Mouse (Mus musculus) CH12.LX (cell line): Measurements from ENCODE around the gene Pbx3. TPM values are rescaled to one million over a fixed set of nuclear protein-coding genes. Genes with fewer than 3 reads are reported as not detected.

Experiments
- DNase-seq: peaks from one replicate; pipeline ENCODE4 v3.0.0-alpha.2; 2013; ENCODE audit errors: extremely low read depth
- H3K27ac ChIP-seq: 2 replicates; pipeline ENCODE4 v1.5.1; 2012; ENCODE audit warnings: low read depth, mild to moderate bottlenecking, control low read depth, moderate library complexity; ENCODE audit not compliant: insufficient read depth
- H3K27me3 ChIP-seq: replicated peaks from 2 replicates; pipeline ENCODE3; 2012; ENCODE audit warnings: inconsistent platforms
- H3K36me3 ChIP-seq, 2 experiments: replicated peaks in 1 of 2; 2 replicates each; pipeline versions ENCODE3 to v1.6.1; 2012; ENCODE audit warnings: inconsistent platforms in 1 of 2, low read length in 1 of 2, mild to moderate bottlenecking in 1 of 2, mixed read lengths in 1 of 2, moderate library complexity in 1 of 2; ENCODE audit not compliant: control insufficient read depth in 1 of 2, insufficient read depth in 1 of 2
- H3K4me1 ChIP-seq, 2 experiments: 2 replicates each; pipeline ENCODE4 v1.6.1; 2012; ENCODE audit warnings: inconsistent platforms in 1 of 2, moderate library complexity in 1 of 2; ENCODE audit not compliant: insufficient read depth in 2 of 2, control insufficient read depth in 1 of 2
- H3K4me2 ChIP-seq: 2 replicates; pipeline ENCODE4 v1.6.1; 2012; ENCODE audit warnings: low read depth, mild to moderate bottlenecking, control low read depth; ENCODE audit not compliant: poor library complexity, insufficient read depth, severe bottlenecking
- H3K4me3 ChIP-seq, 3 experiments: fragments of 150-350 bp in 1 of 3; sonication (generic) in 1 of 3; replicated peaks in 1 of 3; 2 replicates each; pipeline versions ENCODE3 to v1.5.1; 2011 to 2012; ENCODE audit warnings: low read depth in 2 of 3, low read length in 2 of 3, mild to moderate bottlenecking in 2 of 3, moderate library complexity in 2 of 3, control low read depth in 1 of 3, improper control_type of control experiment in 1 of 3, inconsistent platforms in 1 of 3, mixed read lengths in 1 of 3; ENCODE audit not compliant: poor library complexity in 1 of 3
- H3K79me2 ChIP-seq: replicated peaks from 2 replicates; pipeline ENCODE4 v1.6.1; 2012; ENCODE audit warnings: mild to moderate bottlenecking, moderate library complexity; ENCODE audit not compliant: control insufficient read depth, poor library complexity, insufficient read depth, severe bottlenecking; ENCODE audit errors: extremely low read depth
- H3K9ac ChIP-seq: 2 replicates; pipeline ENCODE4 v1.6.1; 2012; ENCODE audit warnings: low read depth, mild to moderate bottlenecking, control low read depth, moderate library complexity; ENCODE audit not compliant: insufficient read depth
- H3K9me3 ChIP-seq: replicated peaks from 2 replicates; pipeline ENCODE3; 2012; ENCODE audit warnings: low read length, inconsistent platforms, mixed read lengths
- CHD1 ChIP-seq: IDR thresholded peaks from 2 replicates; pipeline ENCODE4 v1.6.1; 2012; ENCODE audit warnings: low read depth, low read length, improper control_type of control experiment, inconsistent platforms
- CHD2 ChIP-seq: IDR thresholded peaks from 2 replicates; pipeline ENCODE4 v1.6.1; 2011; ENCODE audit warnings: low read length, improper control_type of control experiment
- CTCF ChIP-seq, 2 experiments: IDR thresholded peaks in 1 of 2; conservative IDR thresholded peaks in 1 of 2; 2 replicates each; pipeline ENCODE4 v1.5.1; 2011 to 2012; ENCODE audit warnings: low read depth in 2 of 2, low read length in 2 of 2, improper control_type of control experiment in 1 of 2, inconsistent platforms in 1 of 2, mild to moderate bottlenecking in 1 of 2, moderate library complexity in 1 of 2
- GABPA ChIP-seq: IDR thresholded peaks from 2 replicates; pipeline ENCODE4 v1.6.1; 2012; ENCODE audit warnings: low read depth, low read length, improper control_type of control experiment, inconsistent platforms; ENCODE audit not compliant: insufficient replicate concordance
- HCFC1 ChIP-seq: IDR thresholded peaks from 2 replicates; pipeline ENCODE4 v1.6.1; 2012; ENCODE audit warnings: low read depth, mild to moderate bottlenecking, inconsistent platforms, low read length, improper control_type of control experiment
- IRF4 ChIP-seq: IDR thresholded peaks from 2 replicates; pipeline ENCODE4 v1.6.1; 2014; ENCODE audit warnings: low read depth, mild to moderate bottlenecking, inconsistent platforms, low read length, improper control_type of control experiment
- KAT2A ChIP-seq: IDR thresholded peaks from 2 replicates; pipeline ENCODE4 v1.6.1; 2012; ENCODE audit warnings: low read length, improper control_type of control experiment, inconsistent platforms; ENCODE audit not compliant: insufficient replicate concordance
- MAFK ChIP-seq: IDR thresholded peaks from 2 replicates; pipeline ENCODE4 v1.6.1; 2011; ENCODE audit warnings: low read length, improper control_type of control experiment; ENCODE audit not compliant: insufficient replicate concordance
- MAX ChIP-seq: IDR thresholded peaks from 2 replicates; pipeline ENCODE4 v1.6.1; 2011; ENCODE audit warnings: low read length, improper control_type of control experiment
- MAZ ChIP-seq: IDR thresholded peaks from 2 replicates; pipeline ENCODE4 v1.6.1; 2012; ENCODE audit warnings: low read depth, mild to moderate bottlenecking, inconsistent platforms, low read length, improper control_type of control experiment, moderate library complexity
- NELFE ChIP-seq: IDR thresholded peaks from 2 replicates; pipeline ENCODE4 v1.6.1; 2011; ENCODE audit warnings: low read depth, low read length, improper control_type of control experiment
- NRF1 ChIP-seq: IDR thresholded peaks from 2 replicates; pipeline ENCODE4 v1.6.1; 2014; ENCODE audit warnings: low read depth, mild to moderate bottlenecking, inconsistent platforms, low read length, improper control_type of control experiment, moderate library complexity
- PAX5 ChIP-seq: IDR thresholded peaks from 2 replicates; pipeline ENCODE4 v1.6.1; 2012; ENCODE audit warnings: low read length, inconsistent platforms, mixed read lengths
- RAD21 ChIP-seq: IDR thresholded peaks from 2 replicates; pipeline ENCODE4 v1.6.1; 2011; ENCODE audit warnings: low read depth, mild to moderate bottlenecking, low read length, improper control_type of control experiment, moderate library complexity
- RCOR1 ChIP-seq: conservative IDR thresholded peaks from 2 replicates; pipeline ENCODE4 v1.6.1; 2012; ENCODE audit warnings: low read depth, mild to moderate bottlenecking, inconsistent platforms, low read length, improper control_type of control experiment
- SMC3 ChIP-seq: IDR thresholded peaks from 2 replicates; pipeline ENCODE4 v1.6.1; 2011; ENCODE audit warnings: low read depth, low read length, improper control_type of control experiment
- TBP ChIP-seq: conservative IDR thresholded peaks from 2 replicates; pipeline ENCODE4 v1.6.1; 2011; ENCODE audit warnings: low read depth, low read length, improper control_type of control experiment
- TCF12 ChIP-seq: IDR thresholded peaks from 2 replicates; pipeline ENCODE4 v1.6.1; 2014; ENCODE audit warnings: low read depth, mild to moderate bottlenecking, inconsistent platforms, low read length, improper control_type of control experiment
- UBTF ChIP-seq: IDR thresholded peaks from 2 replicates; pipeline ENCODE4 v1.6.1; 2012; ENCODE audit warnings: low read depth, mild to moderate bottlenecking, inconsistent platforms, low read length, improper control_type of control experiment, moderate library complexity
- USF1 ChIP-seq: IDR thresholded peaks from 2 replicates; pipeline ENCODE4 v1.6.1; 2014; ENCODE audit warnings: low read depth, mild to moderate bottlenecking, inconsistent platforms, low read length, improper control_type of control experiment
- USF2 ChIP-seq: conservative IDR thresholded peaks from 2 replicates; pipeline ENCODE4 v1.6.1; 2011; ENCODE audit warnings: low read depth, low read length, improper control_type of control experiment
- ZC3H11A ChIP-seq: IDR thresholded peaks from 2 replicates; pipeline ENCODE4 v1.6.1; 2012; ENCODE audit warnings: low read depth, mild to moderate bottlenecking, inconsistent platforms, low read length, improper control_type of control experiment
- ZKSCAN1 ChIP-seq: IDR thresholded peaks from 2 replicates; pipeline ENCODE4 v1.6.1; 2012; ENCODE audit warnings: low read depth, inconsistent platforms, low read length, improper control_type of control experiment, borderline replicate concordance
- ZMIZ1 ChIP-seq: IDR thresholded peaks from 2 replicates; pipeline ENCODE4 v1.6.1; 2012; ENCODE audit warnings: low read depth, mild to moderate bottlenecking, inconsistent platforms, low read length, improper control_type of control experiment
- dilution Hi-C: fragments of 300-500 bp; cut with MboI; formaldehyde crosslinking; loops from 2 replicates; pipeline ENCODE4 v1.14.3; 2020; ENCODE audit warnings: low sequenced_read_pairs; ENCODE audit not compliant: extremely low pct_unique_long_range_greater_than_20kb, extremely low pct_ligation_motif_present
- in situ Hi-C: fragments of 300-500 bp; cut with MboI; formaldehyde crosslinking; loops from 3 replicates; pipeline ENCODE4 v1.14.3; 2019; ENCODE audit warnings: low sequenced_read_pairs, low pct_ligation_motif_present, low pct_unique_long_range_greater_than_20kb, mixed read lengths
- polyA plus RNA-seq: library from polyadenylated mRNA; unstranded; fragments of >175 nt; gene quantifications from 2 replicates; pipeline ENCODE4 v1.2.1, GENCODE M21; 2012; ENCODE audit warnings: low read depth; ENCODE audit not compliant: insufficient read length
- total RNA-seq, 2 experiments: library from RNA; depleted of rRNA; stranded (reverse); fragments of 300-350 nt in 1 of 2; fragments of >200 nt in 1 of 2; gene quantifications; 2 replicates each; pipeline ENCODE4 v1.2.3; 2012 to 2014

The Pbx3 gene
- total and polyA plus RNA-seq, 3 experiments: 3.8 to 8.1 (median 5.9) TPM

DNA sequence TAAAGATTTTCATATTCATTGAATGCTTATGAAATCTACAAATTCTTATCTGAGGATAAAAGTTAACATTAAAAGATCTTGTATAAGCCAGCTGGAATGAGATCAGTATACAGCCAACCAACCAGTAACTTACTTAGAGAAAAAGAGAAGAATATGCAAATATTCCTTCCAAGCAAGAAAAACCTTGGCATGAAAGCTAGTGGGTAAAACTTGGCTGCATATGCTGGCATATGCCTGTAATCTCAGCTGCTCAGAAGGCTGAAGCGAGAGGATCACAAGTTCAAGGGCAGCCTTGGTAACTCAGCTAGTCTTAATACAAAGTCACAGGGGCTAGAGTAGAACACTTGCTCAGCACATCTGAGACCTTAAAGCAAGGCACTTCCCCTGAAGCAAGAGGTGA lies 153.8 kb downstream of the Pbx3 start:
- dilution Hi-C loops: no loop called here
- no peak overlapping the region for H3K4me3 ChIP-seq

DNA sequence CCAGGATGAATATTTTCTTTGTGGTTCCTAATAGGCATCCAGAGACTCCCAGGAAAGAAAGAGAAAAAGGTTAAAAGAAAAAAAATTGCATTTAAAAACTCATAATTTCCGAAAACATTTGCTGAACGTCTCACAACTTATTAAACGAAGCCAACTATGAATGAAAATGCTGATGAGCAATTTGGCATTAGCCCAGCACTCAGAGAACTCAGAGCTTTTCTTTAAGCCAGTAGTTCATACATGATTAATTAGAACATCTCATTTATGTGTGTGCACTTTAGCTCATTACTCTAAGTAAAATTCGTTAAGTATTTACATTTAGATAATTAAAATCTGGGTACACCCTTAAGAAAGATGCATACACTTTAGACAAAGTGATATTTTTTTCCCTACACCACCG lies 155.3 kb downstream of the Pbx3 start:
- no peak for TF ChIP-seq IRF4
- no peak for TF ChIP-seq SMC3
- TF ChIP-seq HCFC1: no peak
- TF ChIP-seq TBP: no peak
- DNase-seq: no peak
- Histone ChIP-seq H3K4me1 (0 out of 4 replicates have a peak, but pooled peaks cover 0 to 3% of the 10 kb centered on the region in 2 experiments), H3K79me2 (no peaks in the 10 kb centered on the region), H3K27me3 (no peaks in the 10 kb centered on the region), H3K4me3 (no peak overlapping the region), H3K9me3 (no peaks in the 10 kb centered on the region), H3K36me3 (peaks cover 0 to 2% of the 10 kb centered on the region in 2 experiments), H3K4me2 (no peak overlapping the region), H3K9ac (no peak overlapping the region), H3K27ac (no peak overlapping the region)
- in situ Hi-C loops (no loop called here), dilution Hi-C loops (no loop called here)

More for the DNA sequence above, 153.8 kb downstream of the Pbx3 start:
- Histone ChIP-seq H3K4me2 (no peak overlapping the region), H3K36me3 (no peaks in the 10 kb centered on the region), H3K79me2 (no peaks in the 10 kb centered on the region), H3K9me3 (no peaks in the 10 kb centered on the region), H3K27me3 (no peaks in the 10 kb centered on the region), H3K9ac (no peak overlapping the region), H3K27ac (no peak overlapping the region), H3K4me1 (0 out of 4 replicates have a peak, but pooled peaks cover 0 to 3% of the 10 kb centered on the region in 2 experiments)
- in situ Hi-C loops: no loop called here
- no peak for DNase-seq
- no peak for TF ChIP-seq PAX5
- TF ChIP-seq HCFC1: no peak
- TF ChIP-seq KAT2A: no peak
- no peak for TF ChIP-seq ZC3H11A
- TF ChIP-seq MAFK: no peak
- no peak for TF ChIP-seq CHD1
- TF ChIP-seq MAX: no peak

DNA sequence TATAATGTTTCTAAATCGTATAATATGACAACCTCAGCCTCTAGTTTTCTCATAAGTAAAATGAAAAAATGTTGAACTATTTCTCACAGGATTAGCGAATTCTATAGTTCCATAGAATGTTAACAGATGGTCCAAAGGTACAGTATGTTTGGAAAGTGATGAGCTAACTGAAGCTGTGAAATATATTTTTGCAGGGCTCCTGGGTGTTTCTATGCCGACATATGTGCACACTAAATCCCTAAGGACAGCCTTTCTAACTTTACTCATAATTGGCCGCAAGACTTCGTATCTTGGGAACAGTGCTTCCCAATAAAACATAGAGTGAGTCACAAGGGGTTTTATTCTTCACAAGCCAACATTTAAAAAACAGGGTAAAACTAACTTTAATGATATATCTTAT lies 157.4 kb downstream of the Pbx3 start:
- H3K27me3 ChIP-seq: no peaks in the 10 kb centered on the region
- no peaks in the 10 kb centered on the region for H3K79me2 ChIP-seq
- 0 out of 4 replicates have a peak, but pooled peaks cover 0 to 3% of the 10 kb centered on the region in 2 experiments for H3K4me1 ChIP-seq
- no peak overlapping the region for H3K9ac ChIP-seq
- H3K4me2 ChIP-seq: no peak overlapping the region
- no peak for DNase-seq
- dilution Hi-C loops (no loop called here), in situ Hi-C loops (no loop called here)
- H3K27ac ChIP-seq: no peak overlapping the region
- no peak overlapping the region for H3K4me3 ChIP-seq
- peaks cover 0 to 2% of the 10 kb centered on the region in 2 experiments for H3K36me3 ChIP-seq
- TF ChIP-seq MAX (no peak), UBTF (no peak), TCF12 (no peak), USF1 (no peak), ZMIZ1 (no peak), CTCF (conservative IDR thresholded peaks at IDR 0.05 in 1 of 2, IDR thresholded peaks at IDR 0.05 in 1 of 2; ENCODE audit: low read depth in 2 of 2, low read length in 2 of 2) (no peak), RCOR1 (no peak), MAFK (no peak), GABPA (no peak), RAD21 (no peak), CHD1 (no peak), USF2 (no peak), CHD2 (no peak), NRF1 (no peak), NELFE (no peak), MAZ (no peak), SMC3 (no peak), HCFC1 (no peak), PAX5 (no peak), ZKSCAN1 (no peak)
- H3K9me3 ChIP-seq: no peaks in the 10 kb centered on the region
